Mouse (Mus musculus) c-Kit-positive CD71-negative TER-119-negative erythroid progenitor cells, embryonic 14.5 days (primary cell): ENCODE data around the gene Trf.
A peak's percentile ranks its signal among the peaks of the same experiment; 100 is the strongest.

Experiments
- DNase-seq: peaks from one replicate; pipeline ENCODE4 v3.0.0-alpha.2; 2013; ENCODE audit warnings: low read depth

Trf gene

DNA sequence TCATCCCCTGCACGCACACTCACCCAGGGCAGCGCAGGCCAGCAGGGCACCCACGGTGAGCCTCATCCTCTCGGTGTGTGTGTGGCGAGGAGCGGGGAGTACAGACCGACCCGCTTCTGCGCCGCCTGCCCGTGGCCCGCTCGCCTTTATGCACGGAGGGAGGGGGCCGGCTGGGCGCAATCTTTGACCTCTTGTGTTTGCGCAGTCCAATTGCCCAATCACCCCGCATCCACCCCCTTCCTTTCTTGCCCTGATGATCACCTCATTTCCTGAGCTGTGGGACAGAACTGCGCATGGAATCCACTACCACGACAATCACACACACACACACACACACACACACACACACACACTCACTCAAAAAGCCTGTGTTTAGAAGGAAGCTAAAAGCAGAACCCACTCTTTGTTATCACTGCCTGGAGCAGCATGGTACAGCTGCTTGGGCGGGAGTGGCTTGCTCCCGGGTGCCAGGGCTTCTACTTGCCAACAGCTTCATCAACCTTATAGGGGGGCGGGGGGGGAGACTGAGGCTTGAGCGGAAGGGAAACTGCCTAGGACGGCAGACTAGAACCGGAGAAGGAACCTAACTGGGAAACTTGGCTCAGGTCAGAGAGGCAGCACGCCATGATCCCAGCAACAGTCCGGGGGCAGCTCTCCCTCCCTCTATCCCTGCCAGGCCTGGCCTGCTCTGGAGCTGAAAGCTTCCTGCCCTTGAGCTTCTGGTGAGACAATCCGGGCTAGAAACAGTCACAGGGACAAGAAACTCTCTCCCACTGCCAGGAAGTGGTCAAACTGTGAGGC lies at the start of gene Trf, which contains the start of gene Gm20425:
Trf (minus strand) TSS at position 294 of the 801 bp plus-strand sequence.
Gm20425 (minus strand) TSS at position 157 of the 801 bp plus-strand sequence.
- peak; percentile 28 for DNase-seq

DNA sequence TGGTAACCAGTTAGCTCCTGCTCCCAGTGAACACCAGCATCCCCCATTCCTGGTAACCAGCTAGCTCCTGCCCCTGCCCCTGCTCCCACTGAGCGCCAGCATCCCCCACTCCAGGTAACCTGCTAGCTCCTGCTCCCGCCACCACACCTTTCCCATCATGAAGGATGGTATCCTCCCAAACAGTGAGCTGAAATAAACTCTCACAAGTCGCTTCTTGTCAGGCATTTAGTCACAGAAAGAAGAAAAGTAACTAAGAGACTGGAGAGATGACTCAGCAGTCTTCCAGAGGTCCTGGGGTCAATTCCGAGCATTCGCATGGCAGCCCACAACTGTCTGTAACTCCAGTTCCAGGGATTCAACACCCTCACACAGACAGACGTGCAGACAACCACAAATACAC lies 46.6 kb upstream of the Trf start:
- DNase-seq, result no peak

- no peak for DNase-seq
Measured at GRCm38 (mm10) chr9:103275676-103276075, 45.4 kb upstream of the Trf start.

- no peak for DNase-seq
Measured at GRCm38 (mm10) chr9:103274819-103275218, 44.6 kb upstream of the Trf start.

GRCm38 (mm10) chr9:103271104-103271503 lies 40.9 kb upstream of the Trf start:
- DNase-seq, result no peak

- no peak for DNase-seq
Measured at GRCm38 (mm10) chr9:103265778-103266177, 35.5 kb upstream of the Trf start.

DNA sequence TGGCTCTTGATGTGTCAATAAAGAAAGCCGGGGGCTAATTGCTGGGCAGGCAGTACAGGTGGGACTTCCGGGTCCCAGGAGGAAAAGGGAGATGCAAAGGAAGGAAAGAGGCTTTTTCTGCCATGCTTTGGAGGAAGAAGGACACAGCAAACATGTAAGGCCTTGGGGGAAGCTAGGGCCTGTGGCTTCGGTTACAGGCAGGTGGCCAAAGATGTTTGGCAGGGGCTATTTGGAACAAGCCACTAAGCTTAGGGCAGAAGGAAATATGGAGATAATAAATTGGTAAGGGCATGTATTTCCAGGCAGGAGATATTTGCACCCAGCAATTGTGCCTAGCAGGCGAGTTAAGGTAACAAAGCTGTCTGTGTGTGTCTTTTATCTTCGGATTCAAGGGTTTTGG lies 22.7 kb upstream of the Trf start:
- no peak for DNase-seq

DNA sequence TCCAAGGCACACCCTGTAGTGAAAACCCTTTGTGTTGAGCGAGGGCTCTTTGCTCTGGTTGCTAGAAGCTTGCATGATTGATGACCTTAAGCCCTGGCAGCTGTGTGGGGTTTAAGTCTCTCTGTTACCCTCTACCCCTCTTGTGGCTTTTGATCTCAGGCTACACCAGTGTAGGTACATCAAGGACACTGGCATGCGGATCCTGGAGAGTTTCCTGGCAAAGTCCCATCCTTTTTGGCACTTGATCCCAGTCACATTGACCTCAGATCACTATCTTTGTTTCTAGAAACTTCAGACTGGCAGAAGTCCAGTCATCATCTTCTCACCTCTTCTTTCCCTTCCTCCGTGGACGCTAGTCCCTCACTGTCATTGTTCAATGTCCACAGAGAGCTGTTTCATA lies 18.4 kb upstream of the Trf start:
- no peak for DNase-seq

DNA sequence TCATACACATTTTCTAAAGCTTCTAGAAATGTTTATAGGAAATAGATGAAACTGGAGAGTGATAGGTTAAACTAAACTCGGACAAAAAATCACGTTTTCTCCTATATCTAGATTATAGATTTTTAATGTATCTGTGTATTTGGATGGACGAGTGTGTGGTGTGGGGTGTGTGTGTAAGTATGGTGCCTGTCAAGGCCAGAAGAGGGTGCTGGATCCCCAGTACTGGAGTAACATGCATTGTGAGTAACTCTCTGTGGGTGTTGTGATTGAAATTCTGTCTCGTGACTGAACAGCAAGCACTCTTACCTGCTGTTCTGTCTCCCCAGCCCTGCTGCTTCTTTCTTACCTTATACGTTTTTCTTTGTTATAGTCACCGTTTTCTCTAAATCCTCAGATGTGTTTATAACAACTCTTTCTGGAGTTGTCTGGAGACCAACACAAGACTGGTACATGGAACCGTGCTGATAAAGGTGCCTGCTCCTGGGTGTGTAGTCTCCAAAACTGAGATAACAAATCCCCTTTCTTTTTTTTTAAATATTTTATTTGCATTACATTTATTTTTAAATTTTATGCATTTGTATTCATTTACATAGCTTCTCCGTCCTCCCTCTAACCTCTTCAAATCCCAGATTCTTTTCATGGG lies 16.4 kb upstream of the Trf start:
- DNase-seq, result no peak

GRCm38 (mm10) chr9:103243640-103244039 lies 13.4 kb upstream of the Trf start:
- no peak for DNase-seq

GRCm38 (mm10) chr9:103241206-103241605 lies 11.0 kb upstream of the Trf start:
- DNase-seq, result no peak

DNA sequence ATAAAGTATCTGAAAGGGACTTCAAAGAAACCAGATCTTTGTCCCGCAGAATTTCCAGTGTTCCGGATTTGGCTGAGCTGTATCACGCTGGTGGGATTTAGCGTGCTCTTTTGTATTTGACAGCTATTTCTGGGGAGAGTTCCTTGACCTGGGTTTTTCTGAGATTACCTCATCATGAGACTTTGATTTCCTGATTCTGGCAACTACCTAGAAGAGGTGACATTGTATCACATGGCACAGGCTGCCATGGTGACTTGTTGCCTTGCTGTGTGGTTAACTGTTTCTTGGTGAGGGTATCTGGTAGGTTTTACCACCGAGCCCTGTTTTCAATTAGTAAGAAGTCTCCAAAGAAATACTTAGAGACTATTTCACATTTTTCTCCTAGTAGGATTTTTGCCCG lies 9.2 kb upstream of the Trf start:
- DNase-seq, result no peak

DNA sequence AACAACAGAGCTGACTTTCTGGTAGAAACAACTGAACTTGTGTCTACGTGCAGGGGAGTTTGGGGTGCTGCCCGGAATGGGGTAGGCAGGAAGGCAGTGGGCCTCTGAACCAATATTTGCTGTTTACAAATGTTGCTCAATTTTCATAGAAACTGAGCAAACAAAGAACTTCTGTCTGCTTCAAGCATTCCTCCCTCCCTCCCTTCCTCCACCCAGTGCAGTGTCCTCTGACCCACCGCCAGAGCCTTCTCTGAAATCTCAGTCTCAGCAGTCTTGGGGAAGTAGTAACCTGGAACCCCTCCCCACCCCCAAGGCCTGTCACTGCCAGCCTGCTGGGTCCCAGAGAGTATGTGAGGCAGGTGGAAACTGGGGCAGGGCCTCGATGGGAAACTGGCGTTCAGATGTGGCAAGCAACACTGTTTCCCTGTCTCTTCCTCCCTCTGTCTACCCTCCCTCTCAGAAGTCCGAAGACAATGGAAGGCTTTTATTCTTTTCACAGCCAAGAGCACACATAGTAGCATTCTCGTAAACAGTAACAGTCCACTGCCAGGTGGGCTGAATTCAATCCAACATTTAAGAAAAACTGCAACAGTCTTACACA lies 4.4 kb upstream of the Trf start:
- no peak for DNase-seq

DNA sequence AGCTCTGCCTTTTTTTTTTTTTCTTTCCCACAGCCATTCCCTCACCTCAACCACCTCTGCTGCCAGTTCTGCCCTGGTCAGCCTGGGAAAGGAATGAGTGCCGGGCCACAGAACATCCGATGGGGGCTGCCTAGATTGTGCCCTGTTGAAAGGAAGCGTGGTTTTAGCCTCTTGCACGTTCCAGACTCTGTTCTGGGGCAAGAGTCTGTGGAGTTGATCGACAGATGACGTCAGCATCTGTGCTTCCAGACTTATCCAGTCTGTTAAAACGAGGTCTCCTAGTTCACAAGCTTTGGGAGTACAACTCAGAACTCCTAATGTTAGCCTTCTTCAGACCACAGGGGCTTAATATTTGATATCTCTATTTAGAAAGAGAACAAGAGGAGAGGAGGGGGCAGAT lies 3.8 kb upstream of the Trf start:
- no peak for DNase-seq

- DNase-seq, result no peak
Measured at GRCm38 (mm10) chr9:103233006-103233395, 2.8 kb upstream of the Trf start.

- DNase-seq, result no peak
Measured at GRCm38 (mm10) chr9:103232232-103233005, 2.2 kb upstream of the Trf start.

DNA sequence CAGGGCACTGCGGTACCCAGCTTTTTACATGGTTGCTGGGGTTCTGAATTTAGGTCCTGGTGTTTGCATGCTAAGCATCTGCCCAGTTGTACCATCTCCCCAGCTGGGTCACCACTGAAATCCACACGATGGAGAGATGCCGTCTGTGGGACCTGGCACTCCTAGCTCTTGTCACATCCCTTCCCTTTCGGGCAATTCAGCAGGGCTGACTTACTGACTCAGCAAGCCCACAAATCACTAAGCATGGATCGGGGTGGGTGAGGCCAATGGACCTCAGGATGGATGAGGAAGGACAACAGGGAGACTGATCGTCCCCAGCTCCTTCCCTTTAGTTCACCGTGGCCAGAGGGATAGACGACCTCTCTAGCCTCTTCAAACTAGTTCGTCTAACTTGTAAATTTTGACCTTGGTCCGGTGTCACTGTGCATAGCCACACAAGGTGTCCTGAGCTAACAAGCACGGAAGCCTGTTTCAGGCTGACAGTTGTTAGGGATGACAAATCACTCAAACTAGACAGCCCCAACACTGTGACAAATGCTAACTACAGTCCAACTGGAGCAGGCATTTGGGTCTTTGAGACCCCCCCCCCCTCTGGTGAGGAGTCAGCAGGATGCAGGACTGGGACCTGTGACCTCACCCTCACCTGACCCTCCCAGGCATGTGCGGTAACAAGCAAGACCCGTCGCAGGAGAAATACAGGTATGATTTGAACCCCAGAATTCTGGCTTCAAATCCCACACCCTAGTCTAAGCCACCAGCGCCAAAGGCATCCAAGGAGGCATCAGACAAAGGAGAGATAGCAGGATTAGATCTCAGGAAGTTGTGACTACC lies 992 bp downstream of the Trf start:
- DNase-seq, result no peak

DNA sequence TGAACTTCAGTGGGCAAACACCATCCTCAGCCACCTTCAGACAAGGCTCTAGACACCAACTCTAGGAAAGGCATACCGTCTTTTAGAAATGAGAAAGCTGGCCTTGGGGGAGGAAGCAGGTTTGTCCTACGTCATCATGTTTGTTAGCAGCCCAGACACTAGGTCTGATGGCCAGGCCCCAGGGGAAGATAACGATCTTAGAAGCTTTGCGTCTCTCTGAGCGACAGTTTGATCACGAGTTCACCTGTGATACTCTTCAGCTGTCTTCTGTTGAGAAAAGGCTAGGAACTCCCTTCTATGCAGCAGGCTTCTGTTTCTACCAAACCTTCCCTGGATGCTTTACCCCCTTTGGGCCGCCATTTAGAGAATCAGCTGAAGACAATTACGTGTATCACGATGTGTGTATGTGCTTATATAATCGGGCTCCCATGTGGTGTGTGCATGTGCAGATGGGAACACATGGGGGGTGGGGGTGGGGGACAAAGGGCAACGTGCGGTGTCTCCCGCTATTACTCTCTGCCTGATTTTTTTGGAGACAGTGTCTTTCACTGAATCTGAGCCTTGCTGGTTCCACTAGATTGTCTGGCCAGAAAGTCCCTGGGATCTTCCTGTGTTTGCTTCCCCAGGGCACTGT lies 1.8 kb downstream of the Trf start:
- no peak for DNase-seq

GRCm38 (mm10) chr9:103227760-103228159 lies 2.5 kb downstream of the Trf start:
- no peak for DNase-seq

DNA sequence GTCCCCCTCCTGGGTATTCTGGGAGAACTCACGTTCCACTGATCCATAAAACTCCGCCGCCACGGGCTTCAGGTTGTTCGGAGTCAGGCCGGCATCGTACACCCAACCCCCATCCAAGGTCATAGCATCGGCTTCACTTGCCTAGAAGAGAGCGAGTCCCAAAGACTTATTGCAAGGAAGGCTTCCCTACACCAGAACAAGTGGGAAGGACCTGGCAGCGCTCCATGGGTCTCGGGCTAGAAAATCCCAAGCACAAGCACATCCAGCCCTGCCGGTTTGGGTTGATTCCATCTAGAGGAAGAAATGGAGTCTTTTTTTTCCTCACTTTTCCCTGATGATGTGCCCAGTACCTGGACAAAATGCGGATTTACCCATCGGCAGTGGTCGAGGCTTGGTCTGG lies 3.4 kb downstream of the Trf start:
- no peak for DNase-seq

DNA sequence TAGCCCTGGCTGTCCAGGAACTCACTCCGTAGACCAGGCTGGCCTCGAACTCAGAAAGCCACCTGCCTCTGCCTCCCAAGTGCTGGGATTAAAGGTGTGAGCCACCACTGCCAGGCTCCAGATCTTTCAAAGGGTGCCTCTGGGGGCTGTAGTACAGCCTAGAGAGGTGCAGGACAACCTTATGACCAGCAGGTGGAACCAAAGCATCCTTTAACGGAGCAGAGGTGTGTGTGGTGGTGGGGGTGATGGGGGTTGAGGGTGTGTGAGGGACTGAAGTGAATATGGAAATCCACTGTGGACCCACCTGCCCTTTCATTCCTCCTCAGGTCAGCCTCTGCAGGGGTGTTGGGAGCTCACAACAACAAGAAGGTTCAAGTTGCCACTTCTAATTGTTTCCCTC lies 4.8 kb downstream of the Trf start:
- DNase-seq, result no peak
